Mouse (Mus musculus): ENCODE results near the gene Hes6. TPM values are rescaled to one million over a fixed set of nuclear protein-coding genes. Genes with fewer than 3 reads are reported as not detected.

Hes6 gene
- polyA plus RNA-seq, 1 experiment: 87.2 TPM

- Histone ChIP-seq H3K4me3 (ENCODE audit: insufficient read depth, poor library complexity, severe bottlenecking) (no peak overlapping the region), H3K36me3 (ENCODE audit: control insufficient read depth, insufficient read depth) (peaks cover 12% of the 10 kb centered on the region)
- no peak for TF ChIP-seq USF1 (IDR thresholded peaks at IDR 0.05; ENCODE audit: low read depth)
Observed at GRCm38 (mm10) chr1:91446511-91446910, 32.7 kb upstream of the Hes6 start.

GRCm38 (mm10) chr1:91446060-91446459, 32.2 kb upstream of the Hes6 start:
- no peak overlapping the region for H3ac ChIP-seq (ENCODE audit: control insufficient read depth, insufficient read length, low read depth)
- H3K36me3 ChIP-seq (ENCODE audit: control insufficient read depth, insufficient read depth): peaks cover 12% of the 10 kb centered on the region
- TF ChIP-seq MAX (IDR thresholded peaks at IDR 0.05): no peak
- TF ChIP-seq CTCF (IDR thresholded peaks at IDR 0.05; ENCODE audit: control insufficient read depth, insufficient read depth, insufficient read length): no peak
- no peak for TF ChIP-seq MYOD1 (IDR thresholded peaks at IDR 0.05; ENCODE audit: control insufficient read depth, insufficient read length, low read depth)
- no peaks in the 10 kb centered on the region for H3K27me3 ChIP-seq (ENCODE audit: control insufficient read depth, insufficient read depth, insufficient read length)
- no peak overlapping the region for H3K4me3 ChIP-seq (ENCODE audit: insufficient read depth, poor library complexity, severe bottlenecking)
- H3K79me2 ChIP-seq (ENCODE audit: control insufficient read depth, insufficient read depth): no peaks in the 10 kb centered on the region
- H3K79me3 ChIP-seq (ENCODE audit: low read depth): no peaks in the 10 kb centered on the region

More at GRCm38 (mm10) chr1:91446511-91446910, 32.7 kb upstream of the Hes6 start:
- Histone ChIP-seq H3K27me3 (ENCODE audit: control insufficient read depth, insufficient read depth, insufficient read length) (no peaks in the 10 kb centered on the region), H3ac (ENCODE audit: control insufficient read depth, insufficient read length, low read depth) (no peak overlapping the region), H3K79me3 (ENCODE audit: low read depth) (no peaks in the 10 kb centered on the region), H3K79me2 (ENCODE audit: control insufficient read depth, insufficient read depth) (no peaks in the 10 kb centered on the region)

GRCm38 (mm10) chr1:91444841-91445830, 31.3 kb upstream of the Hes6 start:
- Histone ChIP-seq H3ac (ENCODE audit: control insufficient read depth, insufficient read length, low read depth) (no peak overlapping the region), H3K36me3 (ENCODE audit: control insufficient read depth, insufficient read depth) (peaks cover 12% of the 10 kb centered on the region), H3K27me3 (ENCODE audit: control insufficient read depth, insufficient read depth, insufficient read length) (no peaks in the 10 kb centered on the region), H3K4me3 (ENCODE audit: insufficient read depth, poor library complexity, severe bottlenecking) (no peak overlapping the region), H3K79me2 (ENCODE audit: control insufficient read depth, insufficient read depth) (no peaks in the 10 kb centered on the region), H3K79me3 (ENCODE audit: low read depth) (no peaks in the 10 kb centered on the region)
- TF ChIP-seq MAX (IDR thresholded peaks at IDR 0.05): no peak
- no peak for TF ChIP-seq CEBPB (IDR thresholded peaks at IDR 0.05; ENCODE audit: low read depth)
- no peak for TF ChIP-seq CTCF (IDR thresholded peaks at IDR 0.05; ENCODE audit: control insufficient read depth, insufficient read depth, insufficient read length)
- no peak for TF ChIP-seq MYOG (IDR thresholded peaks at IDR 0.05; ENCODE audit: control insufficient read depth, extremely low read depth, insufficient read length)
- no peak for TF ChIP-seq MYOD1 (IDR thresholded peaks at IDR 0.05; ENCODE audit: control insufficient read depth, insufficient read length, low read depth)
- no peak for TF ChIP-seq USF1 (IDR thresholded peaks at IDR 0.05; ENCODE audit: low read depth)
- TF ChIP-seq FOSL1 (IDR thresholded peaks at IDR 0.05; ENCODE audit: insufficient read depth, low read length, poor library complexity, severe bottlenecking): no peak

- TF ChIP-seq CTCF (IDR thresholded peaks at IDR 0.05; ENCODE audit: control insufficient read depth, insufficient read depth, insufficient read length) (no peak), MYOD1 (IDR thresholded peaks at IDR 0.05; ENCODE audit: control insufficient read depth, insufficient read length, low read depth) (no peak)
- Histone ChIP-seq H3K36me3 (ENCODE audit: control insufficient read depth, insufficient read depth) (peaks cover 3% of the 10 kb centered on the region), H3K27me3 (ENCODE audit: control insufficient read depth, insufficient read depth, insufficient read length) (no peaks in the 10 kb centered on the region), H3K79me2 (ENCODE audit: control insufficient read depth, insufficient read depth) (no peaks in the 10 kb centered on the region), H3K4me3 (ENCODE audit: insufficient read depth, poor library complexity, severe bottlenecking) (no peak overlapping the region), H3K79me3 (ENCODE audit: low read depth) (no peaks in the 10 kb centered on the region), H3ac (ENCODE audit: control insufficient read depth, insufficient read length, low read depth) (no peak overlapping the region)
Observed at GRCm38 (mm10) chr1:91442350-91442990, 28.6 kb upstream of the Hes6 start.

- H3K4me3 ChIP-seq (ENCODE audit: insufficient read depth, poor library complexity, severe bottlenecking): no peak overlapping the region
- no peaks in the 10 kb centered on the region for H3K27me3 ChIP-seq (ENCODE audit: control insufficient read depth, insufficient read depth, insufficient read length)
- H3K79me2 ChIP-seq (ENCODE audit: control insufficient read depth, insufficient read depth): no peaks in the 10 kb centered on the region
- no peak for TF ChIP-seq FOSL1 (IDR thresholded peaks at IDR 0.05; ENCODE audit: insufficient read depth, low read length, poor library complexity, severe bottlenecking)
- no peak for TF ChIP-seq CEBPB (IDR thresholded peaks at IDR 0.05; ENCODE audit: low read depth)
- TF ChIP-seq CTCF (IDR thresholded peaks at IDR 0.05; ENCODE audit: control insufficient read depth, insufficient read depth, insufficient read length): no peak
- no peak for TF ChIP-seq MYOD1 (IDR thresholded peaks at IDR 0.05; ENCODE audit: control insufficient read depth, insufficient read length, low read depth)
- no peak for TF ChIP-seq MAX (IDR thresholded peaks at IDR 0.05)
- H3ac ChIP-seq (ENCODE audit: control insufficient read depth, insufficient read length, low read depth): no peak overlapping the region
- no peaks in the 10 kb centered on the region for H3K36me3 ChIP-seq (ENCODE audit: control insufficient read depth, insufficient read depth)
- H3K79me3 ChIP-seq (ENCODE audit: low read depth): no peaks in the 10 kb centered on the region
Observed at GRCm38 (mm10) chr1:91441855-91442254, 28.0 kb upstream of the Hes6 start.

GRCm38 (mm10) chr1:91439776-91440175, 25.9 kb upstream of the Hes6 start:
- TF ChIP-seq CEBPB (IDR thresholded peaks at IDR 0.05; ENCODE audit: low read depth): no peak
- TF ChIP-seq FOSL1 (IDR thresholded peaks at IDR 0.05; ENCODE audit: insufficient read depth, low read length, poor library complexity, severe bottlenecking): no peak
- TF ChIP-seq MYOG (IDR thresholded peaks at IDR 0.05; ENCODE audit: control insufficient read depth, extremely low read depth, insufficient read length): no peak
- no peak for TF ChIP-seq USF1 (IDR thresholded peaks at IDR 0.05; ENCODE audit: low read depth)
- no peak for TF ChIP-seq MYOD1 (IDR thresholded peaks at IDR 0.05; ENCODE audit: control insufficient read depth, insufficient read length, low read depth)
- TF ChIP-seq CTCF (IDR thresholded peaks at IDR 0.05; ENCODE audit: control insufficient read depth, insufficient read depth, insufficient read length): no peak
- no peak for TF ChIP-seq MAX (IDR thresholded peaks at IDR 0.05)
- no peak overlapping the region for H3K4me3 ChIP-seq (ENCODE audit: insufficient read depth, poor library complexity, severe bottlenecking)

More at GRCm38 (mm10) chr1:91439776-91440175, 25.9 kb upstream of the Hes6 start:
- Histone ChIP-seq H3K27me3 (ENCODE audit: control insufficient read depth, insufficient read depth, insufficient read length) (no peaks in the 10 kb centered on the region), H3K79me3 (ENCODE audit: low read depth) (no peaks in the 10 kb centered on the region), H3ac (ENCODE audit: control insufficient read depth, insufficient read length, low read depth) (no peak overlapping the region), H3K79me2 (ENCODE audit: control insufficient read depth, insufficient read depth) (no peaks in the 10 kb centered on the region), H3K36me3 (ENCODE audit: control insufficient read depth, insufficient read depth) (no peaks in the 10 kb centered on the region)
